Mouse (Mus musculus) kidney, postnatal 4 days (tissue): Measurements from ENCODE around the gene Cdh15.

Experiments used
- DNase-seq, 2 experiments: peaks; one replicate each; pipeline ENCODE4 v3.0.0; 2021; ENCODE audit warnings: mixed read lengths in 2 of 2

Cdh15 gene

DNA sequence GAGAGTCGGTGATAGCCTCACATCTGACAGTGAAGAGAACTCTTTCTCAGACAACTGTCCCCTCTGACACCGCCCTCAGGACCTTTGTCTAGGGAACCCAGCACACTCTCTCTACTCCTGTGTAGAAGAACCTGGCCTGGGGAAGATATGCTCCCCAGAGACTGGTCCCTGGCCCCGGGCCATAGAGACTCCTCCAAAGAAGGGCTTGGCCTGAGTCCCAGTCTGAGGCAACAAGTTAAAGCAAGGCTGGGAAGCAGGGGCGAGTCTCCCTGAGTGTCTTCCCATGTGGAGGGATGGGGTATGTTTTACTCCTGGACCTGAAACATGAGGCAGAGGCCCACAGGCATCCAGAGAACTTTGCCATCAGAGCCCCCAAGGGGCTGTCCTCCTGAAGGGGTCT lies 2.1 kb upstream of the Cdh15 start:
- peak; percentile 43 to 55 for DNase-seq

DNA sequence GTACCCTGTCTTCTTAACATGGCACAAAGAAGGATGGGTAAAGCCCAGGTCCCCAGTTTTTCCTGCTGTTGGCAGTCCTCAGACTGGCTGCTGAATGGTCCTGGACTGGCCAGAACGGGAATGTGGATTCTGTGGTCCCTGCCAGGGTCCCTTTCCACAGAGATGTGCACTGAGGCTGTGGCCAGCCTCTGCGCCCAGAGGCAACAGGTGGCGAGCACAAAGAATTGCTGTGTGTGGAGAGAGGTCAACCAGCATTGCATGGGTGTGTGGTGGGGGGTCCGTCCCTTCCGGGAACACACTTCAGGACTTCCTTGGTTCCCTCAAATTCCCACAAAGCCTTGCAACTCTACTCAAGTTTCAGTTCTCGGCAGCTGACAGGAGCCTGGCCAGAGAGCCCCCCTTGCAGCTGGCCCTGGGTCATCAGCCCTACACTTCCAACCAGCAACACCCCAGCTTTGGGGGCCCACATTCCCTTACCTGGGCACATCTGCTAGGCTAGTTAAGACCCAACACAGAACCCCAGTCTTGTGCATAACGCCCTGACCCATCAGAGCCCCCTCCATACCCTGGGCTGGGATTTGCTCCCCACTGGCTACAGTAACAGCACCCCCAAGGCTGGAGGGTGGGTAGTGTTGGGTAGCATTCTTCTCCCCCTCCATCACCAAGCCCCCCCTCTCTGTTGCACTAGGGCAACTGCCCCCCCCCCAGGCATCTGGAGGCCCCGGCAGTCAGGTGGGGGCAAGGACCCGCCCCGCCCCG lies 1.6 kb downstream of the Cdh15 start:
- no peak for DNase-seq

DNA sequence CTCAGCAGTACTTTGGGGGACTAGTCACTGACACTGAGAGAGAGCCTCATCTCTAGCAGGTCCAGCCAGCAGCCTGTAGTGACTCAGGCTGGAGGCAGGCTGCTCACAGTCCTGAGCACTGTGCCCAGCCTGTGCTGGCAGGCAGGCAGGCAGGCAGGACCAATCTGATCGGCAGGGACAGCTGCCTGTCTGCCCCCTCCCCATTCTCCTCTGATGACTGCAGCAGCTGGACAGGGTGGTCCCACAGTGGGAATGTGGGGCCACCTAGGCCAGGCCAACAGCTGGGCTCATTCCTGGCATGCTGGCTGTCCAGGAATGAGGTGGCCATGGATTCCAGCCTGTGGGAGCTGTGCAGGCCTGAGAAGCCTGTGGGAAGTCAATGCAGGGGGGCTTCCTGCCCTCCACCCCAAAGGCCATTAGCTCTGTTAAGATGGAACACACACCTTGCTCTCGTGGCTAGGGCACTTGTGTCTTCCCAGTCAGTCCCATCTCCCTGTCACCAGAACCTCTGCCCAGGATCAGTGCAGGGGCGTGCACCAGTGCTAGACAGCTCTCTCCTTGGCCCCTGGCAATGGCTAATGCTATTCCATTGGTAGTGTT lies 3.0 kb downstream of the Cdh15 start:
- no peak for DNase-seq

DNA sequence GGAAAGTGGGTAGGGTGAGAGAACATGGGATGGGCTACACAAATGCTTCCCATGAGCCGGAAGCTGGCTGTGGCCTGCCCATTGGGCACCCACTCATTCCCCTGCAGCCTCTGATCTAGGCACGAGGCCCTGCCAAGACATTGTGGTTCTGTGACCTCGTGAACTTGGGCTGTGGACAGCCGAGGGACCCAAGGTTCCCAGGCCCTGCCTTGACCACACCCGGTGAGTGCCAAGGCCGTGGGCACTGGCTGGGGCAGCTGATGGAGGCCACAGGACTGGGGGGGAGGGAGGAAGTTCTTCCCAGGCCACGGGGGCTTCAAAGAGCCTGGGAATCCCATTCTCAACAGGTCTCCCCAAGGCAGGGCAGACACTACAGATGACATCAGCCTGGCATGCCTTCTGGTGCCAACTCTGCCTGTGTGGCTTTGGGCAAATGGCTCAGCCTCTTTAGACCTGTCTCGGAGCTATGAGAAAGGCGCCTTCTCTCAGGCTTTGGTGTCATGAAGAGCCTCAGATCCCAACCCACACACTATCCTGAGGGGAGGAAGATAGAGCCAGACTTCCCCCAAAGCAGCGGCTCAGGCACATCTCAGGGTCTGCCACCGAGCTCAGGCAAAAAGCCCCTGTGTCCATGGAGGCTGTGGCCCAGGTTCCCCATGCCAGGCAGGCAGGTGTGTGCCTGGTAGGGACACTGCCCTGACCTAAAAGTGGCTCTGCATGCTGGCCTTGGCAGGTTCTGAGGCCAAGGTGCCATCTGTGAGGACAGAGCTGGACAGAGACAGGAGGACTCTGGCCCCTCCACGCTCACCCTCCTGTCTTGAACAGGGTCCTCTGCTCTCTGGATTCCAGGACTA lies 4.2 kb downstream of the Cdh15 start:
- no peak for DNase-seq

DNA sequence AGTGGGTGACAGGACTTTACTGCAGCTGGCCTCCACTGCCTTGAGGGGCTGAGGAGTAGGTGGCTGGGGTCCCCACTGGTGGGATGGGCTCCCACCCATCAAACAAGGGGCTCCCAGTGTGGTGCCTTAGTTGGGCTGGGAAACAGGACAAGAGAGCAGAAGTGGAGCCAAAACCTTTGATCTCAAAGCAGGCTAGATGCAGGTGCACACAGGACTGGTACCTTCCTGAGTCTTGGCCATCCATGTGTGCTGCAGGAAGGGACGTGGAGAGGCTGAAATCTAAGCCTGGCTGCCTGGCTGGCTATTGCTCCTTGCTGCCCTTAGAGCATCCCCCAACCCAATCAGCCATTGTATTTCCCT lies 4.8 kb downstream of the Cdh15 start:
- no peak for DNase-seq

DNA sequence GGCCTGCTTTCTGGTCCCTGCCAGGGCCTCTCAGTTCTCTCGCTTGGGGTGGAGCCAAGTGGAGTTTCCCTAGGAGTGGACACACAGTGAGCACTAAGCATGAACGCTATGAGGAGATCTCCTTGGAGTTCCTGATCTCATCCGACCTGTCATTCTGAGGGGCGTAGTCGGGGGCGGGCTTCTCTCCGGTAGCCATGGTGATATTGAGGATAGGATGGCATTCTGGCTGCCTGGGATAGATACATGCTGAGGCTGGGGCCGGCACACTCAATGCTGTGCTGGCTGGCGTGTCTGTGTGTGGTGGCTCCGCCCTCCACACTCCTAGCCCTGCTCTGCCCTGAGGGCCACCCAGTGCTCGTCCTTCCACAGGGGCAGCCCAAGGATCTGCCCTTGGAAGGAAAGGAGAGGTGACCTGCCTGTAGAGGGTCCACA lies 5.6 kb downstream of the Cdh15 start:
- DNase-seq = peak in 1 of 2 experiments; percentile 35

DNA sequence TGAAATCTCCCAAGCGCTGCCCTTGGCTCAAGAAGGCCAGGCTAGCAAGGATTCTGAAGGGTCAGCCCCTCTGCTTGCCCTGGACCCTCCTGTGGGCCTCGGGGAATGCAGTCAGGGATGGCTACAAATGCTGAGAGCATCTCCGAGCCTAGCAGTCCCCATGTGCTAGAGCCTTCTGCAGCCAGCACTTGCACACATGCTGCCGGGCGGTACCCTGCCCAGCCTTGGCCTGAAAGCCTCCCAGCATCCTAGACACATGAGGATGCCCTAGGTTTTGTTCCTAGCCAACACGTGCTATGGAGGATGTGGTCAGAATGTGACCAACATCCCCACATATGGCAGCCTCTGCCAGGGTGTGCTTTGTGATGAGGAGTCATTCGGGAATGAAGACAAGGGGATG lies 6.6 kb downstream of the Cdh15 start:
- DNase-seq = no peak

DNA sequence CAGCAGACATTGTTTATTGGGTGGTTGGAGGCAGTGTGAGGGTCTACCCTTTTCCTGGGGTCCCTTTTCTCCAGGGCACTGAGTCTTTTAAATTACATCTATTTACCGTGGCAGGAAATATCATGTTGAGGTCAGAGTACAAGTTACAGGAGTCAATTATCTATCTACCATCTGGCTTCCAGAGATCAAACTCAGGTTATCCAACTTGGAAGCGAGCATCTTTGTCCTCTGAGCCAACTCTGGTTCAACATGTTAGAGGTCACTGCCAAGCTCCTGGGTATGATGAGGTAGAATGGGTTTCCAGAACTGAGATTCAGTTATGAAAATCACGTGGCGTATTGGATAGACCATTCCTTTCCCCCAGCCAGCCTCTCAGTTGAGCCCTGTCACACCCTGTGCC lies 7.4 kb downstream of the Cdh15 start:
- no peak for DNase-seq

DNA sequence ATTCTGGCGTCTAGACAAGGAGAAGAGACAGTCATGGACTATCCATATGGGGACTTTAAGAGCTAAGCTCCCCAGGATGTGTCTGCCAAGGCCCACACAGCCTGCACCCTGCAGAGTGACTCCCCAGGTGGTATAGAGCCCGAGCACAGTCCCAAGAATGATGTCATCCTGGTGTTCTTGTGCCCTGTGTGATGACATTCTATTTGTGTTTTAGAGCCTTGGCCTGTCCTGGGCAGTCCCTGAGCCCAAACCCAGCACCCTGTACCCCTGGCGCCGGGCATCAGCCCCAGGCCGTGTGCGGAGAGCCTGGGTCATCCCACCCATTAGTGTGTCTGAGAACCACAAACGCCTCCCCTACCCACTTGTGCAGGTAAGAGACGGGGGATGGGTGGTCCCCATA lies 8.5 kb downstream of the Cdh15 start:
- no peak for DNase-seq

DNA sequence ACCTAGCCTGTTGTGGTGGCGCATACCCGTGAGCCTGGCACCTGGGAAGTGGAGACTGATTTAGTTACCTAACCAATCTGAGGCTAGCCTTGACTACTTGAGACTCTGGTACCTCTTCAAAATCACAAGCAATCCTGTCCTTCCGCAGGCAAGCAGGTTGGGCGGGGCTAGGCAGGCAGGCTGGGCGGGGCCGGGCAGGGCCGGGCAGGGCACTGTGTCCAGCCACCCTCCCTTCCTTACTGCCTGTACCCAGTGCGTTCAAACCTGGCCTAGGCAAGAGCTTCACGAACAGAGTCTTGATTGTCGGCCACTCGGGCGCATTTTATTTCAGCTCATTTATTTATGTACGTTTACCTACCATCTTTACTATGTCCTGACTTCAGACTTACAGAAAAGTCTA lies 12.1 kb downstream of the Cdh15 start:
- no peak for DNase-seq

DNA sequence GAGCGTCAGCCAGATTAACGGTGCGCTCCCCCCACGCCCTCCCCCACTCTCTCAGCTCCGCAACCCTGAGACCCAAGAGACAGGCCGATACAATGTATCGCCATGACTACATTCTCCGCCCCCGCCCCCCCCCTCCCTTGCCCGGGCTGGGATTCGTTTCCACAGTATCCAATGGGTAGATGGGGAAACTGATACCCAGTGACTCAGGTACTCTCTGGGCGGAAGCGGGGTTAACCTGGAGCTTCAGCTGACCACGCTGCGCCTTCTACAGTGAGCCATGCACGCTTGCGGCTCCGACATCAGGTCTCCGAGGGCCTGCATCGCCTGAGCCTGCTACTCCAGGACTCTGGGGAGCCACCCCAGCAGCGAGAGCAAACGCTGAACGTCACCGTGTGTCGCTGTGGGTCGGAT lies 17.0 kb downstream of the Cdh15 start:
- peak in 1 of 2 experiments; percentile 22 for DNase-seq

DNA sequence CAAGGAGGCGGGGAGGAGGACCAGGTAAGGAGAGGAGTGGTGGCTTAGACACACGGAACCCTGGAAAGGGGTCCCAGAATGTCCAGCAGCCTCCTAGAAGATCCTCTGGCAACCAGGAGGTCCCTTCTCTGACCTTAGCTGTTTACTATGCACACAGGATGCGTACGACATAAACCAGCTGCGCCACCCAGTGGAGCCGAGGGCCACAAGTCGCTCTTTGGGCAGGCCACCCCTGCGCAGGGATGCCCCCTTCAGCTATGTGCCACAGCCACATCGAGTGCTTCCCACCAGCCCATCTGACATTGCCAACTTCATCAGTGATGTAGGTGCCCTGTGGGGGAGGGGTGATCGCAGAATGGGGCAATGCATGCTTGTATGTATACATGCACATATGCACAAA lies 17.7 kb downstream of the Cdh15 start:
- peak; percentile 41 to 55 for DNase-seq

DNA sequence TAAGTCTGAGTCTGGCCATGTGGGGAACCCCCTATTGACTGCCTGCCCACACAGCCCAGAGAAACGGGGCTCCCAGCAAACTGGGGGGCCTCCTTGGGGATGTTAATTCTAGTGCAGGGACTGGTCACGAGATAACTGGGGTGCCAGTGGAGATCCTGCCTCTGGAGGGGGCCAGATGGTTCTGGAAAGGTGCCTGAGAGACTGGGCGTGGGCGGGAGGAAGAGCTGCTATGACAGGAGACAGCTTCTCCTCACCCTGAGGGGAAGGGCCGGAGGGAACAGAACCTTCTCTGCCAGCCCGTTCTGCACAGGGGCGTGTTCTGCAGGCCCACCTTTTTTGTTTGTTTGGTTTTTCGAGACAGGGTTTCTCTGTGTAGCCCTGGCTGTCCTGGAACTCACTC lies 18.5 kb downstream of the Cdh15 start:
- no peak for DNase-seq

DNA sequence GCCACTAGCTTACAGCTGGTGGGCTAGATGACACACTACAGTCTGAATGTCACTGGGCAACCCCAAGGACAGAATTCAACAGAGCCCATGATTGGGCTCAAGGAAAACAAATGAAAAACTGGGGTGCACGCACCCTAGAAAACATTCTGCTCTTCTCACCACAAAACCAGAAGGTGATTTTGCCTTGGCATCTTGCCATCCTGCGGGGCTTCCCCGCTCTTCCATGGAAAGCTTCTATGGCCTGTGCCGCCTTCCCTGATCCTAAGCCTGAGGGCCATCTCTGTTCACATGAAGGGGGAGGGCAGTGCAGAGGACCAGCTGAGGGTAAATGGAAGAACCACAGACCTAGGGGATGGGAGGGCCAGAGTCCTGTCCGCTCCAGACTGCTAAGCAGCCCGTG lies 20.2 kb downstream of the Cdh15 start:
- DNase-seq = no peak

DNA sequence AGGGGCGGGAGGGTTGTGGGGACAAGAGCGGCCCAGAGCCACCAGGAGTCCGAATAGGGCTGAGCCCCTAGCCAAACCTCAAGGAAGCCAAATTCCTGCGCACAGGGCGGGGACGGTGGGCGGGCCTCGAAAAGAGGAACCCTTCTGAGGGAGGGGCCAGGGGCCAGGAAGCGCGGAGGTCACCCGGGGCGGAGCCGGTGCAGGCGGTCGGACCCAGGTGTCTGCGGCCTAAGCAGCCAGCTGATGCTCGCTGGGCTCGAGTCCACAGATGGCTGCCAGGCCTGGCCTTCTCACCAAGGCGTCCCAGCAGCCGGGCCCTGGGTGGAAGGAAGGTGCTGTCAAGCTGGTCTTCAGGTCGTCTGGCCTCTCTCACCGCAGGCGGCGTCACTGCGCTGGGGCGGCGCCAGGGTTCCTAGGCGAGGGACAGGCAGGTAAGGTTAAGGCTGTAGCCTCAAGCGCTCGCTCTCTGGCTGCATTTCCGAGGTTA lies 22.7 kb downstream of the Cdh15 start:
- DNase-seq = peak; percentile 52 to 62

DNA sequence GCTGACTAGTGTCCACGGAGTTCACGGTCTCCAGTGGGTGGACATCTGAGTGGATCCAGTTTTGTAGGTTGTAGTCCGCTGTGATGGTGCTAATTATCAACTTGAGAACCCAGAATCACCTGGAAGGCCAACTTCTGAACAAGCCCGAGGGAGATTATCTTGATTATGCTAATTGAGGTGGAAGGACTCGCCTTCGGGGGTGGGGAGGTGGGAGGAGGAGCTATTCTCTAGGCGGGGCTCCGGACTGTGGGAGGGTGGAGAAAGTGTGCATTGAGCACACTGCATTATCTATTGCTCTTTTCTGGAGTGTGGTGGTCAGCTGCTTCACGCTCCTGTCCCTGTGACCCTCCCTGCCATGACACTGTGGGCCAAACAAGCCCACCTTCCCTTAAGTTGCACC lies 23.9 kb downstream of the Cdh15 start:
- DNase-seq = no peak

DNA sequence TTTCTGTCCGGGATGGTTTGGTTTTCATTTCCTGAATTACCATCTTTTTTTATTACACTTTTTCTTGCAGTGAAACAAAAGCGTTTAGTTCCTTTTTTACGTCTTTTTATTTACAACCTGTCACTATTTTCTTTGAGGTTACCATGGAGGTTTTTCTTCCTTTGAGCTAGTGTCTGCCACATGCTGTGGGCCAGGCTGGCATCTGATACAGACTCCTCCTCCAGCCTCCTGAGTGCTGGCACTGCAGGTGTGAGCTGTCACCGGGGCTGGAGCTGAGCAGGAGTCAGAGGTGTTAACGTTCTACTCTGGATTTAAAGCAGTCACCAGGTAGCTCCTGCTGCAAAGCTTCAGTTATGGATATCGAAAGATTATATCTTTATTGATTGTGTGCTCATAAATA lies 25.4 kb downstream of the Cdh15 start:
- DNase-seq = no peak

DNA sequence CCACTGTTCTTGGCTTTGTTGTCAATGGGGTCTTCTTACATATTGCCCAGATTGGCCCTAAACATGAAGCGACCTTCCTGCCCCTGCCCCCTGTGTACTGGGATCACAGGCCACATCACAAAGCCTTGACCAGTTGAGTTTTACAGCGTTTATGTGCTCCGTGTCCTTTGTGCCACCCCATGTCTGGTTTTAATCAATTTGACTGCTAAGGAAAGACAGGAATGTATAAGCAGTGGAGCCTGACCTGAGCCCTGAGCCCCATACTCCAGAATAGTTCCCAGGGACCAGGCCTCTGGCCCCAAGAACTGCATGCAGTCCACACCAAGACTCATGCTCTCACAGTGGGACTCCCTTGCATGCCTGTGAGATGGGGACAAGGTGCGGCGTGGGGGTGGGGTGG lies 27.4 kb downstream of the Cdh15 start:
- no peak for DNase-seq

DNA sequence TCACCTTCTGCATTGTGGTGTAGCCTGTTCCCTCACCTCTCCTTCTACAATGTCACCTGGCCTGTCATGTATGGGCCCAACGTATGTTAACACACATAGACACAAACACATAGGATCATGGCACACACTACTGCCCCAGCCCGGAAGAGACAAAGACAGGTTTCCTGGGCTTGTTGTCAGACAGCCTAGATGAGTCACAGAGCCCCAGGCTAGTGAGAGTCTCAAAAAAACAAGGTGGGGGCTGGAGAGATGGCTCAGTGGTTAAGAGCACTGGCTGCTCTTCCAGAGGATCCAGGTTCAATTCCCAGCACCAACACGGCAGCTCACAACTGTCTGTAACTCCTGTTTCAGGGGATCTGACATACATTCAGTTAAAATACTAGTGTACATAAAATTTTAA lies 30.5 kb downstream of the Cdh15 start:
- DNase-seq = no peak

DNA sequence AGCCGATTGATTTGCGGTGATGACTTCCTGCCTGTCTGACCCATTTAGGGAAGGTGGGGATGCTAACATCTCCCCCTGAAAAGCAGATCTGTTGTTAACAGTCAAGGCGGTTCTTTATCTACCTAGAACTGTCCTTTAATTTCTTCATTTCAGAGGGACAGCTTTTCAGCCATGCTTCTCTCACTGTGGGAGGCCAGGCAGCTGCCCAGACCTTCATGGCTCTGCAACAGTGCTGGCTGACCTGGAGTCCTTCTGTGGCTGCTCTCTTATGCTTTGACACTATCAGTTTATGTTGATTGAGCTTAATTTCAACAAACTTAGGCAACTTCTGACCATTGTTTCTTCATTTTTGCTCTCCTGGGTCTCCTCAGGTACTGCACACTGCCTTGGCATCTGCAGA lies 32.5 kb downstream of the Cdh15 start:
- DNase-seq = no peak

DNA sequence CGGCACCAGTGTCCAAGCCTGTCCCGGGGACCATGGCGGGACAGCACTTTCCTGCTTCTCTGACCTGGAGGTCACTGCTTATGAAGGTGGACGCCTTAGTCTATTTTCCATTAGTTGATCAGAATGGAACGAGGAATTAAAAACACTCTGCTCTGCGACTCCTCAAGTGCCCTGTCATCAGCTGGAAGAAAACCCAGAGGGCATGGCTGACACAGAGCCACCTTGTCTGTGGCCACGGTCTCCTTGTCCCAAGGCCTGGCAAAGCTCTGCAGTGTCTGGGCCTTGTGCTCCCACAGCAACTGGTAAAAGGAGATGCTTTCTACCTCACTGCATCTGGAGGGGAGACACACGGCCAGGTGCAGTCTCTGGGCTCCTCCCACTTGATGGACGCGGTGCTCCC lies 35.9 kb downstream of the Cdh15 start:
- no peak for DNase-seq

DNA sequence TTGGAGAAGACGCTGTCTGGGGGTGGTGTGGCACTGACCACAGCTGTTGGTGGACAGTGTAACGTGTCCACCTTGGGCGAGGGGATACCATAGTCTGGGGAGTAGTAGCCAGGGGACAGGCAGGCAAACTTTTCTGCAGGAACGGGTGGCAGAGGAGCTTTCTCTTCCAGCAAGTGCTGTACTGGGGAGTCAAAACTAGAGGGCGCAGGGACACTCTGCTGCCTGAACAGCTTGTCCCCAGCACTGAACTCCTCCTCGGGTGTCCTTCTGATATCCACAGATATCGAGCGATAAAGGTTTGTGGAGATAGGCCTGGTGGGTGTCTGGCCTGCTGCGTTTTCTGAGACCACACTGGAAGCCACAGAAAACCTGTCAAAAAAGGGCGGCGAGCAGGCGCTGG lies 43.7 kb downstream of the Cdh15 start:
- DNase-seq = no peak

DNA sequence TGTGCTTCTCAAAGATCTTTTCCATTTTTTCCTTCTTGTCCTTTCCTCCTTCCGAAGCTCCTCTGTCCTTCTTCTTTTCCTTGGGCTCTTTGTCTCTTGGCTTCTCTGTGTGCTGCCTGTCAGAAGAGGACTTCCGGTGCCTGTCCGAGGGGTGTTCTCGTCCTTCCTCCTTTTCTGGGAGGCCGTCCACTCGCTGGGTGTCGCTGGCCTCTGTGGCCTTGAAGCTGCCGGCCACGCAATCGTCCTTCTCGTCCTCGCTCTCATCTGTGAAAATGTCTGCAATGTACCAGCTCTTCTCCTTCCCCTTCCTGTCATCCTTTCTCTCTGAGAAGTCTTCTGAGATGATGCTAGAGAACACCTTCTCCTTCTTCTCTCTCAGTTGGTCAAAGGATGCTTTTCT lies 45.7 kb downstream of the Cdh15 start:
- no peak for DNase-seq

DNA sequence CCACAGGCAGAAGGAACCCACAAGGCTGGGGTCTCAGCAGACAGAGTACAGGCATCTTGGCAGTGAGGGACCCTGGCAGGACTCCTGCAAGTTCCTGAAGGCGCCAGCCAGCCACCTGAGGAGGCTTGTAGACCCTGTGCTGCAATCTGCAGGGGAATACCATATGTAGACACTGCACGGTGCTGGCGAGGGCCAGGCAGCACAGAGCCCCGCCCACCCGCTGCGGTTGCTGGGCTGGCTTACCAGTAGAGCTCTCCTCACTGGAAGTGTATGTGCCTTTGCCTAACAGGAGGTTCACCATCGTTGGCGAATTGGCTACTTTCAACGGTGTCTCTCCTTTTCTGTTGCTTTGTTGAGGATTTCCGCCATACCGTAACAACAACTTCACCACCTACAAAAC lies 48.6 kb downstream of the Cdh15 start:
- no peak for DNase-seq
